Mouse (Mus musculus): Measurements from ENCODE around the gene 1700125H20Rik. TPM values are rescaled to one million over a fixed set of nuclear protein-coding genes. Genes with fewer than 3 reads are reported as not detected.
"Not testable (repeated sequence)": the region's sequence is repeated elsewhere in the genome, so short reads cannot be mapped to it uniquely, and the experiment has no call there.

The 1700125H20Rik gene
- polyA plus RNA-seq, 1 experiment, result not detected

DNA sequence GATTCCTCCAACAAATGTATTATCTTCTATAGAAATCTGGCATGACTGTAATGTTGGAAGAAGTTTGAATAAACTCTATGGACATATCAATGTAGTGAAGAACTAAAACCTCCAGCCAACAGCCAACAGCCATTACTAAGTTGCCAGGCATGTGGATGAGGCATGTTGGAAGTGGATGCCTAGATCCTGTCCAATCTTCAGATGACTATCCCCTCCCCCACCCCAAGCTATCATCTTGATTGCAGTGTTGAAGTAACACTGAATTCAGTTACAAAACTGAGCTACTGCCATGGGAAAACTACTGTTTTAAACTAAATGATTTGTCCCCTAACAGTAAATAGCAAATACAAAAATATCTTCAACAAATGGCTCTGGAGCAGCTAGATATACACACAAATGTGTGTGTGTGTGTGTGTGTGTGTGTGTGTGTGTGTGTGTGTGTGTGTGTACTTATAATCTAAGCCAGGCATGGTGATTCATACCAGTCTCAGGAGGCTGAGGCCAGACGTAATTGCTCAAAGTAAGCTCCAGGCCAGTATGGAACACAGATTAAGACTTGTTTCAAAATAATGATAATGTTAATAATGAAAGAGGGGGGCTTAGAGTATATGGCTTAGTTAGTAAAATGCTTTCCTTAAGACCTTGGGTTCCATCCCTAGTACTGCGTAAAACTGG lies 17.8 kb upstream of the 1700125H20Rik start:
- Histone ChIP-seq H3K27ac (ENCODE audit: insufficient read depth, low read length) (peak overlapping the region; percentile 83), H3K4me3 (ENCODE audit: insufficient read depth, low read length) (no peak overlapping the region), H3K4me1 (ENCODE audit: control insufficient read depth, insufficient read depth, low read length) (peaks cover 6% of the 10 kb centered on the region; the same call in 1 of the 2 replicates)
- TF ChIP-seq CTCF (IDR thresholded peaks at IDR 0.05; ENCODE audit: borderline replicate concordance, insufficient read depth, low read length) (no peak), POLR2A (IDR thresholded peaks at IDR 0.05; ENCODE audit: low read depth, low read length) (no peak)

DNA sequence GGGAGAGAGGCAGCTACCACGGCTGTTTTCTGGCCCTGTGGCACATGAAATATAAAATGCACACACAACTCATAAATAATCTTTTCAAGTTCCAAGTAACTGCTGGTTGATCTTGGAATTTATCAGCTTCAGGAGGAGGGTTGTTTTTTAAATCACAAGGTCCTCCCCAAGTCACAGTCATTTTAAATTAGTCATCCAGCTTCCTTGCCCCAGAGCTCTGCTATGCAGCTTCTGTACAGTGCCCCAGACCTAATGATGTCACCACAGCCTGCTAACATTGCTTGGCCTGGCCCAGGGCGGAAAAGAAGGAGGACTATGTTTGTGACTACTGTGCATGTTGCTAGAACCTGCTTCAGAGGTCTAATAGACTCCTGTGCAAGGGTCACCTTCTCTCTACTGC lies 12.9 kb upstream of the 1700125H20Rik start:
- TF ChIP-seq CTCF (IDR thresholded peaks at IDR 0.05; ENCODE audit: borderline replicate concordance, insufficient read depth, low read length), result no peak
- no peak for TF ChIP-seq POLR2A (IDR thresholded peaks at IDR 0.05; ENCODE audit: low read depth, low read length)
- H3K4me3 ChIP-seq (ENCODE audit: insufficient read depth, low read length), result no peak overlapping the region
- H3K4me1 ChIP-seq (ENCODE audit: control insufficient read depth, insufficient read depth, low read length), result peaks cover 9% of the 10 kb centered on the region
- no peak overlapping the region; the same call in 1 of the 2 replicates for H3K27ac ChIP-seq (ENCODE audit: insufficient read depth, low read length)

GRCm38 (mm10) chr11:85163014-85163413 lies 7.2 kb upstream of the 1700125H20Rik start:
- not testable (repeated sequence) for H3K4me3 ChIP-seq (ENCODE audit: insufficient read depth, low read length); H3K27ac ChIP-seq (ENCODE audit: insufficient read depth, low read length); H3K4me1 ChIP-seq (ENCODE audit: control insufficient read depth, insufficient read depth, low read length)

- no peak overlapping the region for H3K27ac ChIP-seq (ENCODE audit: insufficient read depth, low read length)
- H3K4me3 ChIP-seq (ENCODE audit: insufficient read depth, low read length), result no peak overlapping the region
- TF ChIP-seq CTCF (IDR thresholded peaks at IDR 0.05; ENCODE audit: borderline replicate concordance, insufficient read depth, low read length) (no peak), POLR2A (IDR thresholded peaks at IDR 0.05; ENCODE audit: low read depth, low read length) (no peak)
- no peaks in the 10 kb centered on the region for H3K4me1 ChIP-seq (ENCODE audit: control insufficient read depth, insufficient read depth, low read length)
Measured at GRCm38 (mm10) chr11:85164371-85164770, 5.8 kb upstream of the 1700125H20Rik start.

- Histone ChIP-seq H3K4me1 (ENCODE audit: control insufficient read depth, insufficient read depth, low read length) (no peaks in the 10 kb centered on the region), H3K27ac (ENCODE audit: insufficient read depth, low read length) (no peak overlapping the region), H3K4me3 (ENCODE audit: insufficient read depth, low read length) (no peak overlapping the region)
- TF ChIP-seq CTCF (IDR thresholded peaks at IDR 0.05; ENCODE audit: borderline replicate concordance, insufficient read depth, low read length) (no peak), POLR2A (IDR thresholded peaks at IDR 0.05; ENCODE audit: low read depth, low read length) (no peak)
Measured at GRCm38 (mm10) chr11:85167503-85167902, 2.7 kb upstream of the 1700125H20Rik start.

GRCm38 (mm10) chr11:85170833-85171232 lies 629 bp downstream of the 1700125H20Rik start:
- Histone ChIP-seq H3K27ac (ENCODE audit: insufficient read depth, low read length) (no peak overlapping the region), H3K4me3 (ENCODE audit: insufficient read depth, low read length) (no peak overlapping the region)

GRCm38 (mm10) chr11:85175941-85176340 lies 5.7 kb downstream of the 1700125H20Rik start:
- H3K27ac ChIP-seq (ENCODE audit: insufficient read depth, low read length), result no peak overlapping the region
- H3K4me3 ChIP-seq (ENCODE audit: insufficient read depth, low read length), result no peak overlapping the region
- 0 out of 2 replicates have a peak, but pooled peaks cover 2% of the 10 kb centered on the region for H3K4me1 ChIP-seq (ENCODE audit: control insufficient read depth, insufficient read depth, low read length)
- TF ChIP-seq CTCF (IDR thresholded peaks at IDR 0.05; ENCODE audit: borderline replicate concordance, insufficient read depth, low read length), result no peak
- TF ChIP-seq POLR2A (IDR thresholded peaks at IDR 0.05; ENCODE audit: low read depth, low read length), result no peak

More at GRCm38 (mm10) chr11:85170833-85171232, 629 bp downstream of the 1700125H20Rik start:
- no peak for TF ChIP-seq POLR2A (IDR thresholded peaks at IDR 0.05; ENCODE audit: low read depth, low read length)
- TF ChIP-seq CTCF (IDR thresholded peaks at IDR 0.05; ENCODE audit: borderline replicate concordance, insufficient read depth, low read length), result no peak
- H3K4me1 ChIP-seq (ENCODE audit: control insufficient read depth, insufficient read depth, low read length), result 0 out of 2 replicates have a peak, but pooled peaks cover 1% of the 10 kb centered on the region

- no peak overlapping the region for H3K27ac ChIP-seq (ENCODE audit: insufficient read depth, low read length)
- no peak overlapping the region for H3K4me3 ChIP-seq (ENCODE audit: insufficient read depth, low read length)
- H3K4me1 ChIP-seq (ENCODE audit: control insufficient read depth, insufficient read depth, low read length), result 0 out of 2 replicates have a peak, but pooled peaks cover 4% of the 10 kb centered on the region
- TF ChIP-seq CTCF (IDR thresholded peaks at IDR 0.05; ENCODE audit: borderline replicate concordance, insufficient read depth, low read length), result no peak
- no peak for TF ChIP-seq POLR2A (IDR thresholded peaks at IDR 0.05; ENCODE audit: low read depth, low read length)
Measured at GRCm38 (mm10) chr11:85177761-85178160, 7.6 kb downstream of the 1700125H20Rik start.

- H3K27ac ChIP-seq (ENCODE audit: insufficient read depth, low read length), result no peak overlapping the region
- H3K4me1 ChIP-seq (ENCODE audit: control insufficient read depth, insufficient read depth, low read length), result 0 out of 2 replicates have a peak, but pooled peaks cover 4% of the 10 kb centered on the region
- H3K4me3 ChIP-seq (ENCODE audit: insufficient read depth, low read length), result no peak overlapping the region
- no peak for TF ChIP-seq POLR2A (IDR thresholded peaks at IDR 0.05; ENCODE audit: low read depth, low read length)
- no peak for TF ChIP-seq CTCF (IDR thresholded peaks at IDR 0.05; ENCODE audit: borderline replicate concordance, insufficient read depth, low read length)
Measured at GRCm38 (mm10) chr11:85178413-85178812, 8.2 kb downstream of the 1700125H20Rik start.

- H3K4me1 ChIP-seq (ENCODE audit: control insufficient read depth, insufficient read depth, low read length), result 0 out of 2 replicates have a peak, but pooled peaks cover 3% of the 10 kb centered on the region
- TF ChIP-seq CTCF (IDR thresholded peaks at IDR 0.05; ENCODE audit: borderline replicate concordance, insufficient read depth, low read length) (peak; percentile 81), POLR2A (IDR thresholded peaks at IDR 0.05; ENCODE audit: low read depth, low read length) (no peak)
- peak overlapping the region; percentile 4 for H3K4me3 ChIP-seq (ENCODE audit: insufficient read depth, low read length)
- H3K27ac ChIP-seq (ENCODE audit: insufficient read depth, low read length), result no peak overlapping the region
Measured at GRCm38 (mm10) chr11:85182617-85183283, 12.5 kb downstream of the 1700125H20Rik start.

All from embryonic fibroblast, embryonic 13.5 days (primary cell).